Mouse (Mus musculus) lung, adult 2 months (tissue): ENCODE data around the gene Epop.

ENCODE experiments used
- CTCF ChIP-seq: fragments of 200-500 bp; IDR thresholded peaks from 2 replicates; pipeline ENCODE4 v1.5.1; 2011; ENCODE audit warnings: mild to moderate bottlenecking, low read length, control low read depth; ENCODE audit not compliant: insufficient read depth
- POLR2A ChIP-seq: fragments of 200-500 bp; IDR thresholded peaks from 2 replicates; pipeline ENCODE4 v1.6.1; 2011; ENCODE audit warnings: low read depth, mild to moderate bottlenecking, control low read depth, low read length, borderline replicate concordance; ENCODE audit errors: extremely low read depth

- no peak for TF ChIP-seq POLR2A
- no peak for TF ChIP-seq CTCF
Observed at GRCm38 (mm10) chr11:97641668-97642067, 12.2 kb upstream of the Epop start.
